Mouse (Mus musculus) liver, embryonic 15.5 days (tissue): ENCODE data around the gene Pde7b. TPM values are rescaled to one million over a fixed set of nuclear protein-coding genes. Genes with fewer than 3 reads are reported as not detected.

Experiments used
- ATAC-seq: fragments of 200-750 bp; cut with Nextera tagmentation; 2 replicates; pipeline ENCODE4 v1.8.0; 2017; ENCODE audit warnings: moderate number of reproducible peaks, mild to moderate bottlenecking, moderate library complexity; ENCODE audit not compliant: insufficient read depth
- H3K27ac ChIP-seq: fragments of 300-500 bp; sonication (generic); replicated peaks from 2 replicates; pipeline ENCODE4 v1.5.1; 2015; ENCODE audit warnings: mild to moderate bottlenecking, inconsistent platforms
- H3K27me3 ChIP-seq: fragments of 300-500 bp; sonication (generic); 2 replicates; pipeline ENCODE4 v1.6.1; 2015; ENCODE audit warnings: mild to moderate bottlenecking, inconsistent platforms
- H3K36me3 ChIP-seq: fragments of 300-500 bp; sonication (generic); replicated peaks from 2 replicates; pipeline ENCODE4 v1.6.1; 2015; ENCODE audit warnings: moderate library complexity, mild to moderate bottlenecking, inconsistent platforms
- H3K4me1 ChIP-seq: fragments of 300-500 bp; sonication (generic); replicated peaks from 2 replicates; pipeline ENCODE4 v1.6.1; 2015; ENCODE audit warnings: inconsistent platforms
- H3K4me2 ChIP-seq: fragments of 300-500 bp; sonication (generic); 2 replicates; pipeline ENCODE4 v1.6.1; 2015; ENCODE audit warnings: moderate library complexity, mild to moderate bottlenecking, inconsistent platforms
- H3K4me3 ChIP-seq: fragments of 300-500 bp; sonication (generic); replicated peaks from 2 replicates; pipeline ENCODE4 v1.5.1; 2015; ENCODE audit warnings: mild to moderate bottlenecking, inconsistent platforms
- H3K9ac ChIP-seq: fragments of 300-500 bp; sonication (generic); 2 replicates; pipeline ENCODE4 v1.6.1; 2015; ENCODE audit warnings: moderate library complexity, mild to moderate bottlenecking, inconsistent platforms
- H3K9me3 ChIP-seq: fragments of 300-500 bp; sonication (generic); replicated peaks from 2 replicates; pipeline ENCODE4 v1.6.1; 2016; ENCODE audit warnings: inconsistent platforms
- WGBS: fragments of 180-500 bp; shearing (Covaris S2); methylation state at CpG from one replicate; pipeline ENCODE4 v1.1.7; 2015; ENCODE audit warnings: mixed read lengths; ENCODE audit not compliant: insufficient replicate concordance; 5-methylcytosine and 5-hydroxymethylcytosine counted together
- polyA plus RNA-seq: library from polyadenylated mRNA; unstranded; fragments of >200 nt; fragmentation: Nextera tagmentation; extraction: Ambion mirVana; gene quantifications from 2 replicates; pipeline ENCODE4 v1.2.1, GENCODE M21; 2015

Pde7b gene
- polyA plus RNA-seq, 1 experiment from 2014 or later = 0.25 TPM

GRCm38 (mm10) chr10:20513461-20513860 lies 211.4 kb downstream of the Pde7b start:
- no peaks in the 10 kb centered on the region for H3K36me3 ChIP-seq
- H3K27me3 ChIP-seq = no peaks in the 10 kb centered on the region
- ATAC-seq = no peak
- peaks cover 4% of the 10 kb centered on the region for H3K4me1 ChIP-seq
- no peak overlapping the region for H3K9ac ChIP-seq
- no peak overlapping the region for H3K27ac ChIP-seq
- WGBS = 71% methylated on average over 5 of the region's 5 CpGs
- H3K9me3 ChIP-seq = no peaks in the 10 kb centered on the region
- H3K4me3 ChIP-seq = no peak overlapping the region
- no peak overlapping the region for H3K4me2 ChIP-seq

GRCm38 (mm10) chr10:20509819-20510218 lies 215.1 kb downstream of the Pde7b start:
- Histone ChIP-seq H3K4me2 (no peak overlapping the region), H3K27me3 (no peaks in the 10 kb centered on the region), H3K27ac (no peak overlapping the region), H3K9me3 (no peaks in the 10 kb centered on the region), H3K4me1 (no peaks in the 10 kb centered on the region), H3K36me3 (no peaks in the 10 kb centered on the region), H3K4me3 (no peak overlapping the region), H3K9ac (no peak overlapping the region)
- no peak for ATAC-seq
- 65% methylated on average over 4 of the region's 4 CpGs for WGBS

GRCm38 (mm10) chr10:20508497-20508896 lies 216.4 kb downstream of the Pde7b start:
- no peak for ATAC-seq
- H3K9me3 ChIP-seq = no peaks in the 10 kb centered on the region
- WGBS = 59% methylated on average over 3 of the region's 3 CpGs

GRCm38 (mm10) chr10:20507732-20508412 lies 217.0 kb downstream of the Pde7b start:
- Histone ChIP-seq H3K4me2 (no peak overlapping the region), H3K9me3 (no peaks in the 10 kb centered on the region), H3K27ac (no peak overlapping the region), H3K36me3 (no peaks in the 10 kb centered on the region), H3K4me3 (no peak overlapping the region), H3K4me1 (no peaks in the 10 kb centered on the region), H3K9ac (no peak overlapping the region), H3K27me3 (no peaks in the 10 kb centered on the region)
- WGBS = 61% methylated on average over 9 of the region's 9 CpGs
- ATAC-seq = no peak

More at GRCm38 (mm10) chr10:20508497-20508896, 216.4 kb downstream of the Pde7b start:
- Histone ChIP-seq H3K36me3 (no peaks in the 10 kb centered on the region), H3K4me2 (no peak overlapping the region), H3K4me1 (no peaks in the 10 kb centered on the region), H3K9ac (no peak overlapping the region), H3K27ac (no peak overlapping the region), H3K27me3 (no peaks in the 10 kb centered on the region), H3K4me3 (no peak overlapping the region)

GRCm38 (mm10) chr10:20507069-20507468 lies 217.8 kb downstream of the Pde7b start:
- Histone ChIP-seq H3K9me3 (no peaks in the 10 kb centered on the region), H3K27ac (no peak overlapping the region), H3K4me1 (no peaks in the 10 kb centered on the region), H3K4me3 (no peak overlapping the region), H3K4me2 (no peak overlapping the region), H3K9ac (no peak overlapping the region), H3K36me3 (no peaks in the 10 kb centered on the region), H3K27me3 (no peaks in the 10 kb centered on the region)
- no peak for ATAC-seq
- 26% methylated on average over 2 of the region's 2 CpGs for WGBS

- no peaks in the 10 kb centered on the region for H3K36me3 ChIP-seq
- H3K4me1 ChIP-seq = no peaks in the 10 kb centered on the region
- ATAC-seq = no peak
- no peak overlapping the region for H3K4me2 ChIP-seq
- H3K9ac ChIP-seq = no peak overlapping the region
- H3K27ac ChIP-seq = no peak overlapping the region
- H3K9me3 ChIP-seq = no peaks in the 10 kb centered on the region
- no peaks in the 10 kb centered on the region for H3K27me3 ChIP-seq
- 65% methylated on average over 10 of the region's 10 CpGs for WGBS
- H3K4me3 ChIP-seq = no peak overlapping the region
Measured at GRCm38 (mm10) chr10:20505454-20505853, 219.4 kb downstream of the Pde7b start.

GRCm38 (mm10) chr10:20504800-20505199 lies 220.1 kb downstream of the Pde7b start:
- Histone ChIP-seq H3K9me3 (no peaks in the 10 kb centered on the region), H3K4me1 (no peaks in the 10 kb centered on the region), H3K9ac (no peak overlapping the region), H3K27me3 (no peaks in the 10 kb centered on the region), H3K4me2 (no peak overlapping the region), H3K4me3 (no peak overlapping the region), H3K27ac (no peak overlapping the region), H3K36me3 (no peaks in the 10 kb centered on the region)
- 57% methylated on average over 3 of the region's 3 CpGs for WGBS
- ATAC-seq = no peak

GRCm38 (mm10) chr10:20503265-20504025 lies 221.4 kb downstream of the Pde7b start:
- no peaks in the 10 kb centered on the region for H3K9me3 ChIP-seq
- no peaks in the 10 kb centered on the region for H3K36me3 ChIP-seq
- H3K4me1 ChIP-seq = no peaks in the 10 kb centered on the region
- no peak overlapping the region for H3K27ac ChIP-seq
- no peaks in the 10 kb centered on the region for H3K27me3 ChIP-seq
- no peak overlapping the region for H3K4me3 ChIP-seq
- no peak for ATAC-seq
- H3K9ac ChIP-seq = no peak overlapping the region
- H3K4me2 ChIP-seq = no peak overlapping the region
- WGBS = 69% methylated on average over 17 of the region's 17 CpGs

GRCm38 (mm10) chr10:20501221-20501620 lies 223.7 kb downstream of the Pde7b start:
- WGBS = 56% methylated on average over 6 of the region's 6 CpGs
- no peaks in the 10 kb centered on the region for H3K4me1 ChIP-seq
- no peak overlapping the region for H3K4me2 ChIP-seq
- no peak overlapping the region for H3K9ac ChIP-seq
- no peak for ATAC-seq
- H3K4me3 ChIP-seq = no peak overlapping the region
- no peak overlapping the region for H3K27ac ChIP-seq
- no peaks in the 10 kb centered on the region for H3K9me3 ChIP-seq
- no peaks in the 10 kb centered on the region for H3K27me3 ChIP-seq
- H3K36me3 ChIP-seq = no peaks in the 10 kb centered on the region

- no peak overlapping the region for H3K4me3 ChIP-seq
Measured at GRCm38 (mm10) chr10:20495051-20495450, 229.8 kb downstream of the Pde7b start.

GRCm38 (mm10) chr10:20493826-20494455 lies 230.9 kb downstream of the Pde7b start:
- Histone ChIP-seq H3K36me3 (no peaks in the 10 kb centered on the region), H3K9me3 (no peaks in the 10 kb centered on the region), H3K4me2 (no peak overlapping the region), H3K4me3 (no peak overlapping the region), H3K9ac (no peak overlapping the region), H3K4me1 (no peaks in the 10 kb centered on the region), H3K27ac (no peak overlapping the region), H3K27me3 (no peaks in the 10 kb centered on the region)
- no peak for ATAC-seq
- whole genome bisulfite sequencing = 45% methylated on average over 5 of the region's 5 CpGs

More at GRCm38 (mm10) chr10:20495051-20495450, 229.8 kb downstream of the Pde7b start:
- no peak for ATAC-seq
- Histone ChIP-seq H3K9ac (no peak overlapping the region), H3K27ac (no peak overlapping the region), H3K27me3 (no peaks in the 10 kb centered on the region), H3K9me3 (no peaks in the 10 kb centered on the region), H3K4me2 (no peak overlapping the region), H3K4me1 (no peaks in the 10 kb centered on the region), H3K36me3 (no peaks in the 10 kb centered on the region)
- 52% methylated on average over 4 of the region's 4 CpGs for WGBS
